Mouse (Mus musculus) erythroblast, embryonic 14.5 days (primary cell): ENCODE measurements around the gene Lrg1.

Source experiments
- GATA1 ChIP-seq: IDR thresholded peaks from 2 replicates; pipeline ENCODE4 v1.6.1; 2012; ENCODE audit warnings: low read length, inconsistent platforms, mixed read lengths
- TAL1 ChIP-seq: IDR thresholded peaks from 3 replicates; pipeline ENCODE4 v1.6.1; 2012; ENCODE audit warnings: low read length, inconsistent platforms, mixed read lengths

DNA sequence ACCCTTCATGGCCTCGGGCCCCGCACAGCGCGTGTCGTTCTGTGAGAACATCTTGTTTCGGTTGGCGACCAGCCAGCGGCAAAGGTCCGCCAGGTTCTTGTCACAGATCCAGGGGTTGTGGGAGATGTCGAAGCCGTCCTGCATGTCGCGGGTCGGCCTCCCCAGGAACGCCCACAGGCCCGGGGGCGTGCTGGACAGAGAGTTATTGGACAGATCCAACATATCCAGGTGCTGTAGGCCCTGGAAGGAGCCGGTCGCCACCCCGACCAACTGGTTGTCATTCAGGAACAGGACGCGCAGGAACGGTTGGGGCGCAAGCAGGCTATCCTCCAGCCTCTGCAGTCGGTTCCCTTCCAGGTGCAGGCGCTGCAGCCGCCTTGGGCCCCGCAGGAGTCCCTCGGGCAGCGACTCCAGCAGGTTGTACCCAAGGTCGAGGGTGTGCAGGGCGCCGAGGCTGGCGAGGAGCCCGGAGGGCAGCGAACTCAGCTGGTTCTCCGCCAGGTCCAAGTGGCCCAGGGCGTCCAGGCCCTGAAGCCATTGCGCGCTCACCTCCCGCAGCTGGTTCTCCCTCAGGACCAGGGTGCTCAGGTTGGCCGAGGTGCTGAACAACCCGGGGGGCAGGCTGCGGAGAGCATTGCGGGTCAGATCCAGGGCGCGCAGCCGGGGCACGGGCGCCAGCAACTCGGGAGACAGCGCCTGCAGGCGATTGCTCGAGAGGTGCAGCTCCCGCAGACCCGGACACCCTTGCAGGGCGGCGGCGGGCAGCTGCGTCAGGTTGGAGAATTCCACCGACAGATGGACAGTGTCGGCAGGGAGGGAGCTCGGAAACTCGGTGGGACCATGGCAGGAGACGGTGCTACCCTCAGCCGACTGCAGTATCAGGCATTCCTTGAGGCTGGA is 1.6 kb downstream of the Lrg1 start:
- TF ChIP-seq GATA1 (no peak), TAL1 (no peak)
